Mouse (Mus musculus) CH12.LX (cell line): ENCODE measurements around the gene Cbwd1. TPM values are rescaled to one million over a fixed set of nuclear protein-coding genes. Genes with fewer than 3 reads are reported as not detected.

Experiments
- DNase-seq: peaks from one replicate; pipeline ENCODE4 v3.0.0-alpha.2; 2013; ENCODE audit errors: extremely low read depth
- H3K27ac ChIP-seq: 2 replicates; pipeline ENCODE4 v1.5.1; 2012; ENCODE audit warnings: low read depth, mild to moderate bottlenecking, control low read depth, moderate library complexity; ENCODE audit not compliant: insufficient read depth
- H3K27me3 ChIP-seq: replicated peaks from 2 replicates; pipeline ENCODE3; 2012; ENCODE audit warnings: inconsistent platforms
- H3K36me3 ChIP-seq, 2 experiments: replicated peaks in 1 of 2; 2 replicates each; pipeline versions ENCODE3 to v1.6.1; 2012; ENCODE audit warnings: inconsistent platforms in 1 of 2, low read length in 1 of 2, mild to moderate bottlenecking in 1 of 2, mixed read lengths in 1 of 2, moderate library complexity in 1 of 2; ENCODE audit not compliant: control insufficient read depth in 1 of 2, insufficient read depth in 1 of 2
- H3K4me1 ChIP-seq, 2 experiments: 2 replicates each; pipeline ENCODE4 v1.6.1; 2012; ENCODE audit warnings: inconsistent platforms in 1 of 2, moderate library complexity in 1 of 2; ENCODE audit not compliant: insufficient read depth in 2 of 2, control insufficient read depth in 1 of 2
- H3K4me2 ChIP-seq: 2 replicates; pipeline ENCODE4 v1.6.1; 2012; ENCODE audit warnings: low read depth, mild to moderate bottlenecking, control low read depth; ENCODE audit not compliant: poor library complexity, insufficient read depth, severe bottlenecking
- H3K4me3 ChIP-seq, 3 experiments: fragments of 150-350 bp in 1 of 3; sonication (generic) in 1 of 3; replicated peaks in 1 of 3; 2 replicates each; pipeline versions ENCODE3 to v1.5.1; 2011 to 2012; ENCODE audit warnings: low read depth in 2 of 3, low read length in 2 of 3, mild to moderate bottlenecking in 2 of 3, moderate library complexity in 2 of 3, control low read depth in 1 of 3, improper control_type of control experiment in 1 of 3, inconsistent platforms in 1 of 3, mixed read lengths in 1 of 3; ENCODE audit not compliant: poor library complexity in 1 of 3
- H3K79me2 ChIP-seq: replicated peaks from 2 replicates; pipeline ENCODE4 v1.6.1; 2012; ENCODE audit warnings: mild to moderate bottlenecking, moderate library complexity; ENCODE audit not compliant: control insufficient read depth, poor library complexity, insufficient read depth, severe bottlenecking; ENCODE audit errors: extremely low read depth
- H3K9ac ChIP-seq: 2 replicates; pipeline ENCODE4 v1.6.1; 2012; ENCODE audit warnings: low read depth, mild to moderate bottlenecking, control low read depth, moderate library complexity; ENCODE audit not compliant: insufficient read depth
- H3K9me3 ChIP-seq: replicated peaks from 2 replicates; pipeline ENCODE3; 2012; ENCODE audit warnings: low read length, inconsistent platforms, mixed read lengths
- BHLHE40 ChIP-seq: IDR thresholded peaks from 2 replicates; pipeline ENCODE4 v1.6.1; 2011; ENCODE audit warnings: mild to moderate bottlenecking, low read depth, low read length, improper control_type of control experiment
- CHD2 ChIP-seq: IDR thresholded peaks from 2 replicates; pipeline ENCODE4 v1.6.1; 2011; ENCODE audit warnings: low read length, improper control_type of control experiment
- CTCF ChIP-seq, 2 experiments: IDR thresholded peaks in 1 of 2; conservative IDR thresholded peaks in 1 of 2; 2 replicates each; pipeline ENCODE4 v1.5.1; 2011 to 2012; ENCODE audit warnings: low read depth in 2 of 2, low read length in 2 of 2, improper control_type of control experiment in 1 of 2, inconsistent platforms in 1 of 2, mild to moderate bottlenecking in 1 of 2, moderate library complexity in 1 of 2
- ELF1 ChIP-seq: IDR thresholded peaks from 2 replicates; pipeline ENCODE4 v1.6.1; 2014; ENCODE audit warnings: low read depth, mild to moderate bottlenecking, inconsistent platforms, low read length, improper control_type of control experiment
- EP300 ChIP-seq: IDR thresholded peaks from 2 replicates; pipeline ENCODE4 v1.6.1; 2011; ENCODE audit warnings: low read length, improper control_type of control experiment
- ETS1 ChIP-seq: conservative IDR thresholded peaks from 2 replicates; pipeline ENCODE4 v1.6.1; 2012; ENCODE audit warnings: low read depth, mild to moderate bottlenecking, inconsistent platforms, low read length, improper control_type of control experiment, moderate library complexity
- HCFC1 ChIP-seq: IDR thresholded peaks from 2 replicates; pipeline ENCODE4 v1.6.1; 2012; ENCODE audit warnings: low read depth, mild to moderate bottlenecking, inconsistent platforms, low read length, improper control_type of control experiment
- IRF4 ChIP-seq: IDR thresholded peaks from 2 replicates; pipeline ENCODE4 v1.6.1; 2014; ENCODE audit warnings: low read depth, mild to moderate bottlenecking, inconsistent platforms, low read length, improper control_type of control experiment
- JUN ChIP-seq: IDR thresholded peaks from 2 replicates; pipeline ENCODE4 v1.6.1; 2011; ENCODE audit warnings: low read depth, mild to moderate bottlenecking, low read length, improper control_type of control experiment, moderate library complexity; ENCODE audit not compliant: insufficient read depth
- KAT2A ChIP-seq: IDR thresholded peaks from 2 replicates; pipeline ENCODE4 v1.6.1; 2012; ENCODE audit warnings: low read length, improper control_type of control experiment, inconsistent platforms; ENCODE audit not compliant: insufficient replicate concordance
- MAFK ChIP-seq: IDR thresholded peaks from 2 replicates; pipeline ENCODE4 v1.6.1; 2011; ENCODE audit warnings: low read length, improper control_type of control experiment; ENCODE audit not compliant: insufficient replicate concordance
- MAZ ChIP-seq: IDR thresholded peaks from 2 replicates; pipeline ENCODE4 v1.6.1; 2012; ENCODE audit warnings: low read depth, mild to moderate bottlenecking, inconsistent platforms, low read length, improper control_type of control experiment, moderate library complexity
- MEF2A ChIP-seq: IDR thresholded peaks from 2 replicates; pipeline ENCODE4 v1.6.1; 2014; ENCODE audit warnings: low read depth, mild to moderate bottlenecking, inconsistent platforms, low read length, improper control_type of control experiment, borderline replicate concordance
- MYC ChIP-seq: IDR thresholded peaks from 2 replicates; pipeline ENCODE4 v1.6.1; 2011; ENCODE audit warnings: low read depth, mild to moderate bottlenecking, improper control_type of control experiment, low read length
- NRF1 ChIP-seq: IDR thresholded peaks from 2 replicates; pipeline ENCODE4 v1.6.1; 2014; ENCODE audit warnings: low read depth, mild to moderate bottlenecking, inconsistent platforms, low read length, improper control_type of control experiment, moderate library complexity
- RCOR1 ChIP-seq: conservative IDR thresholded peaks from 2 replicates; pipeline ENCODE4 v1.6.1; 2012; ENCODE audit warnings: low read depth, mild to moderate bottlenecking, inconsistent platforms, low read length, improper control_type of control experiment
- SMC3 ChIP-seq: IDR thresholded peaks from 2 replicates; pipeline ENCODE4 v1.6.1; 2011; ENCODE audit warnings: low read depth, low read length, improper control_type of control experiment
- TBP ChIP-seq: conservative IDR thresholded peaks from 2 replicates; pipeline ENCODE4 v1.6.1; 2011; ENCODE audit warnings: low read depth, low read length, improper control_type of control experiment
- TCF12 ChIP-seq: IDR thresholded peaks from 2 replicates; pipeline ENCODE4 v1.6.1; 2014; ENCODE audit warnings: low read depth, mild to moderate bottlenecking, inconsistent platforms, low read length, improper control_type of control experiment
- USF1 ChIP-seq: IDR thresholded peaks from 2 replicates; pipeline ENCODE4 v1.6.1; 2014; ENCODE audit warnings: low read depth, mild to moderate bottlenecking, inconsistent platforms, low read length, improper control_type of control experiment
- USF2 ChIP-seq: conservative IDR thresholded peaks from 2 replicates; pipeline ENCODE4 v1.6.1; 2011; ENCODE audit warnings: low read depth, low read length, improper control_type of control experiment
- ZNF384 ChIP-seq: IDR thresholded peaks from 2 replicates; pipeline ENCODE4 v1.6.1; 2012; ENCODE audit warnings: low read depth, low read length, improper control_type of control experiment, inconsistent platforms
- dilution Hi-C: fragments of 300-500 bp; cut with MboI; formaldehyde crosslinking; loops from 2 replicates; pipeline ENCODE4 v1.14.3; 2020; ENCODE audit warnings: low sequenced_read_pairs; ENCODE audit not compliant: extremely low pct_unique_long_range_greater_than_20kb, extremely low pct_ligation_motif_present
- in situ Hi-C: fragments of 300-500 bp; cut with MboI; formaldehyde crosslinking; loops from 3 replicates; pipeline ENCODE4 v1.14.3; 2019; ENCODE audit warnings: low sequenced_read_pairs, low pct_ligation_motif_present, low pct_unique_long_range_greater_than_20kb, mixed read lengths
- polyA plus RNA-seq: library from polyadenylated mRNA; unstranded; fragments of >175 nt; gene quantifications from 2 replicates; pipeline ENCODE4 v1.2.1, GENCODE M21; 2012; ENCODE audit warnings: low read depth; ENCODE audit not compliant: insufficient read length
- total RNA-seq, 2 experiments: library from RNA; depleted of rRNA; stranded (reverse); fragments of 300-350 nt in 1 of 2; fragments of >200 nt in 1 of 2; gene quantifications; 2 replicates each; pipeline ENCODE4 v1.2.3; 2012 to 2014

Gene Cbwd1
- total and polyA plus RNA-seq, 3 experiments = 21.6 to 50.9 (median 26.3) TPM

GRCm38 (mm10) chr19:24971307-24971706 is 9.9 kb upstream of the Cbwd1 start:
- Histone ChIP-seq H3K4me1 (peaks cover 6 to 34% of the 10 kb centered on the region in 2 experiments), H3K4me3 (no peak overlapping the region), H3K9me3 (no peaks in the 10 kb centered on the region), H3K9ac (no peak overlapping the region), H3K4me2 (peak overlapping the region; percentile 11; the same call in 1 of the 2 replicates), H3K36me3 (no peaks in the 10 kb centered on the region), H3K27ac (no peak overlapping the region), H3K27me3 (no peaks in the 10 kb centered on the region), H3K79me2 (no peaks in the 10 kb centered on the region)
- in situ Hi-C loops = no loop called here
- dilution Hi-C loops = no loop called here
- TF ChIP-seq MYC = no peak
- TF ChIP-seq ETS1 = peak; percentile 14; the same call in 1 of the 2 replicates
- no peak for TF ChIP-seq JUN
- TF ChIP-seq EP300 = peak; percentile 35; the same call in 1 of the 2 replicates
- no peak for TF ChIP-seq HCFC1
- TF ChIP-seq ELF1 = peak; percentile 82
- TF ChIP-seq IRF4 = peak; percentile 64
- TF ChIP-seq NRF1 = peak; percentile 64
- peak; percentile 69 for TF ChIP-seq BHLHE40
- TF ChIP-seq MEF2A = 0 out of 2 replicates have a peak, but pooled peaks have one; percentile 17
- peak; percentile 67 for DNase-seq

GRCm38 (mm10) chr19:24966941-24967340 is 5.5 kb upstream of the Cbwd1 start:
- dilution Hi-C loops (no loop called here), in situ Hi-C loops (loop anchor here (10.0 kb wide), 1 partner anchor 108 kb away; no protein-coding TSS in a partner anchor)
- DNase-seq = no peak
- Histone ChIP-seq H3K9ac (no peak overlapping the region), H3K79me2 (no peaks in the 10 kb centered on the region), H3K27me3 (no peaks in the 10 kb centered on the region), H3K4me1 (peaks cover 6 to 61% of the 10 kb centered on the region in 2 experiments), H3K9me3 (no peaks in the 10 kb centered on the region), H3K36me3 (no peaks in the 10 kb centered on the region), H3K27ac (no peak overlapping the region), H3K4me3 (no peak overlapping the region), H3K4me2 (no peak overlapping the region; the same call in 1 of the 2 replicates)
- TF ChIP-seq KAT2A = no peak
- no peak for TF ChIP-seq MYC
- TF ChIP-seq HCFC1 = no peak
- no peak for TF ChIP-seq CHD2
- no peak for TF ChIP-seq TBP
- no peak for TF ChIP-seq ZNF384
- no peak for TF ChIP-seq TCF12
- TF ChIP-seq RCOR1 = no peak
- no peak for TF ChIP-seq MAFK
- TF ChIP-seq USF2 = no peak
- no peak for TF ChIP-seq CTCF (conservative IDR thresholded peaks at IDR 0.05 in 1 of 2, IDR thresholded peaks at IDR 0.05 in 1 of 2; ENCODE audit: low read depth in 2 of 2, low read length in 2 of 2)
- no peak for TF ChIP-seq NRF1
- no peak for TF ChIP-seq SMC3
- TF ChIP-seq MAZ = no peak
- TF ChIP-seq USF1 = no peak
